Mouse (Mus musculus) CH12.LX (cell line): ENCODE measurements around the gene Abcd3. TPM values are rescaled to one million over a fixed set of nuclear protein-coding genes. Genes with fewer than 3 reads are reported as not detected.

Experiments
- DNase-seq: peaks from one replicate; pipeline ENCODE4 v3.0.0-alpha.2; 2013; ENCODE audit errors: extremely low read depth
- H3K27ac ChIP-seq: 2 replicates; pipeline ENCODE4 v1.5.1; 2012; ENCODE audit warnings: low read depth, mild to moderate bottlenecking, control low read depth, moderate library complexity; ENCODE audit not compliant: insufficient read depth
- H3K27me3 ChIP-seq: replicated peaks from 2 replicates; pipeline ENCODE3; 2012; ENCODE audit warnings: inconsistent platforms
- H3K36me3 ChIP-seq, 2 experiments: replicated peaks in 1 of 2; 2 replicates each; pipeline versions ENCODE3 to v1.6.1; 2012; ENCODE audit warnings: inconsistent platforms in 1 of 2, low read length in 1 of 2, mild to moderate bottlenecking in 1 of 2, mixed read lengths in 1 of 2, moderate library complexity in 1 of 2; ENCODE audit not compliant: control insufficient read depth in 1 of 2, insufficient read depth in 1 of 2
- H3K4me1 ChIP-seq, 2 experiments: 2 replicates each; pipeline ENCODE4 v1.6.1; 2012; ENCODE audit warnings: inconsistent platforms in 1 of 2, moderate library complexity in 1 of 2; ENCODE audit not compliant: insufficient read depth in 2 of 2, control insufficient read depth in 1 of 2
- H3K4me2 ChIP-seq: 2 replicates; pipeline ENCODE4 v1.6.1; 2012; ENCODE audit warnings: low read depth, mild to moderate bottlenecking, control low read depth; ENCODE audit not compliant: poor library complexity, insufficient read depth, severe bottlenecking
- H3K4me3 ChIP-seq, 3 experiments: fragments of 150-350 bp in 1 of 3; sonication (generic) in 1 of 3; replicated peaks in 1 of 3; 2 replicates each; pipeline versions ENCODE3 to v1.5.1; 2011 to 2012; ENCODE audit warnings: low read depth in 2 of 3, low read length in 2 of 3, mild to moderate bottlenecking in 2 of 3, moderate library complexity in 2 of 3, control low read depth in 1 of 3, improper control_type of control experiment in 1 of 3, inconsistent platforms in 1 of 3, mixed read lengths in 1 of 3; ENCODE audit not compliant: poor library complexity in 1 of 3
- H3K79me2 ChIP-seq: replicated peaks from 2 replicates; pipeline ENCODE4 v1.6.1; 2012; ENCODE audit warnings: mild to moderate bottlenecking, moderate library complexity; ENCODE audit not compliant: control insufficient read depth, poor library complexity, insufficient read depth, severe bottlenecking; ENCODE audit errors: extremely low read depth
- H3K9ac ChIP-seq: 2 replicates; pipeline ENCODE4 v1.6.1; 2012; ENCODE audit warnings: low read depth, mild to moderate bottlenecking, control low read depth, moderate library complexity; ENCODE audit not compliant: insufficient read depth
- H3K9me3 ChIP-seq: replicated peaks from 2 replicates; pipeline ENCODE3; 2012; ENCODE audit warnings: low read length, inconsistent platforms, mixed read lengths
- BHLHE40 ChIP-seq: IDR thresholded peaks from 2 replicates; pipeline ENCODE4 v1.6.1; 2011; ENCODE audit warnings: mild to moderate bottlenecking, low read depth, low read length, improper control_type of control experiment
- CHD1 ChIP-seq: IDR thresholded peaks from 2 replicates; pipeline ENCODE4 v1.6.1; 2012; ENCODE audit warnings: low read depth, low read length, improper control_type of control experiment, inconsistent platforms
- CHD2 ChIP-seq: IDR thresholded peaks from 2 replicates; pipeline ENCODE4 v1.6.1; 2011; ENCODE audit warnings: low read length, improper control_type of control experiment
- CTCF ChIP-seq, 2 experiments: IDR thresholded peaks in 1 of 2; conservative IDR thresholded peaks in 1 of 2; 2 replicates each; pipeline ENCODE4 v1.5.1; 2011 to 2012; ENCODE audit warnings: low read depth in 2 of 2, low read length in 2 of 2, improper control_type of control experiment in 1 of 2, inconsistent platforms in 1 of 2, mild to moderate bottlenecking in 1 of 2, moderate library complexity in 1 of 2
- ELF1 ChIP-seq: IDR thresholded peaks from 2 replicates; pipeline ENCODE4 v1.6.1; 2014; ENCODE audit warnings: low read depth, mild to moderate bottlenecking, inconsistent platforms, low read length, improper control_type of control experiment
- EP300 ChIP-seq: IDR thresholded peaks from 2 replicates; pipeline ENCODE4 v1.6.1; 2011; ENCODE audit warnings: low read length, improper control_type of control experiment
- ETS1 ChIP-seq: conservative IDR thresholded peaks from 2 replicates; pipeline ENCODE4 v1.6.1; 2012; ENCODE audit warnings: low read depth, mild to moderate bottlenecking, inconsistent platforms, low read length, improper control_type of control experiment, moderate library complexity
- IRF4 ChIP-seq: IDR thresholded peaks from 2 replicates; pipeline ENCODE4 v1.6.1; 2014; ENCODE audit warnings: low read depth, mild to moderate bottlenecking, inconsistent platforms, low read length, improper control_type of control experiment
- KAT2A ChIP-seq: IDR thresholded peaks from 2 replicates; pipeline ENCODE4 v1.6.1; 2012; ENCODE audit warnings: low read length, improper control_type of control experiment, inconsistent platforms; ENCODE audit not compliant: insufficient replicate concordance
- MAX ChIP-seq: IDR thresholded peaks from 2 replicates; pipeline ENCODE4 v1.6.1; 2011; ENCODE audit warnings: low read length, improper control_type of control experiment
- MXI1 ChIP-seq: IDR thresholded peaks from 2 replicates; pipeline ENCODE4 v1.6.1; 2011; ENCODE audit warnings: mild to moderate bottlenecking, low read depth, low read length, improper control_type of control experiment
- NELFE ChIP-seq: IDR thresholded peaks from 2 replicates; pipeline ENCODE4 v1.6.1; 2011; ENCODE audit warnings: low read depth, low read length, improper control_type of control experiment
- NRF1 ChIP-seq: IDR thresholded peaks from 2 replicates; pipeline ENCODE4 v1.6.1; 2014; ENCODE audit warnings: low read depth, mild to moderate bottlenecking, inconsistent platforms, low read length, improper control_type of control experiment, moderate library complexity
- POLR2A ChIP-seq: IDR thresholded peaks from 2 replicates; pipeline ENCODE4 v1.6.1; 2011; ENCODE audit warnings: low read depth, mild to moderate bottlenecking, improper control_type of control experiment, low read length
- POLR2AphosphoS2 ChIP-seq: IDR thresholded peaks from 2 replicates; pipeline ENCODE4 v1.6.1; 2011; ENCODE audit warnings: low read depth, low read length, improper control_type of control experiment
- RCOR1 ChIP-seq: conservative IDR thresholded peaks from 2 replicates; pipeline ENCODE4 v1.6.1; 2012; ENCODE audit warnings: low read depth, mild to moderate bottlenecking, inconsistent platforms, low read length, improper control_type of control experiment
- SMC3 ChIP-seq: IDR thresholded peaks from 2 replicates; pipeline ENCODE4 v1.6.1; 2011; ENCODE audit warnings: low read depth, low read length, improper control_type of control experiment
- TBP ChIP-seq: conservative IDR thresholded peaks from 2 replicates; pipeline ENCODE4 v1.6.1; 2011; ENCODE audit warnings: low read depth, low read length, improper control_type of control experiment
- TCF12 ChIP-seq: IDR thresholded peaks from 2 replicates; pipeline ENCODE4 v1.6.1; 2014; ENCODE audit warnings: low read depth, mild to moderate bottlenecking, inconsistent platforms, low read length, improper control_type of control experiment
- USF1 ChIP-seq: IDR thresholded peaks from 2 replicates; pipeline ENCODE4 v1.6.1; 2014; ENCODE audit warnings: low read depth, mild to moderate bottlenecking, inconsistent platforms, low read length, improper control_type of control experiment
- USF2 ChIP-seq: conservative IDR thresholded peaks from 2 replicates; pipeline ENCODE4 v1.6.1; 2011; ENCODE audit warnings: low read depth, low read length, improper control_type of control experiment
- ZMIZ1 ChIP-seq: IDR thresholded peaks from 2 replicates; pipeline ENCODE4 v1.6.1; 2012; ENCODE audit warnings: low read depth, mild to moderate bottlenecking, inconsistent platforms, low read length, improper control_type of control experiment
- ZNF384 ChIP-seq: IDR thresholded peaks from 2 replicates; pipeline ENCODE4 v1.6.1; 2012; ENCODE audit warnings: low read depth, low read length, improper control_type of control experiment, inconsistent platforms
- dilution Hi-C: fragments of 300-500 bp; cut with MboI; formaldehyde crosslinking; loops from 2 replicates; pipeline ENCODE4 v1.14.3; 2020; ENCODE audit warnings: low sequenced_read_pairs; ENCODE audit not compliant: extremely low pct_unique_long_range_greater_than_20kb, extremely low pct_ligation_motif_present
- in situ Hi-C: fragments of 300-500 bp; cut with MboI; formaldehyde crosslinking; loops from 3 replicates; pipeline ENCODE4 v1.14.3; 2019; ENCODE audit warnings: low sequenced_read_pairs, low pct_ligation_motif_present, low pct_unique_long_range_greater_than_20kb, mixed read lengths
- polyA plus RNA-seq: library from polyadenylated mRNA; unstranded; fragments of >175 nt; gene quantifications from 2 replicates; pipeline ENCODE4 v1.2.1, GENCODE M21; 2012; ENCODE audit warnings: low read depth; ENCODE audit not compliant: insufficient read length
- total RNA-seq, 2 experiments: library from RNA; depleted of rRNA; stranded (reverse); fragments of 300-350 nt in 1 of 2; fragments of >200 nt in 1 of 2; gene quantifications; 2 replicates each; pipeline ENCODE4 v1.2.3; 2012 to 2014

The Abcd3 gene
- total and polyA plus RNA-seq, 3 experiments, result 53.5 to 65.9 (median 53.8) TPM

DNA sequence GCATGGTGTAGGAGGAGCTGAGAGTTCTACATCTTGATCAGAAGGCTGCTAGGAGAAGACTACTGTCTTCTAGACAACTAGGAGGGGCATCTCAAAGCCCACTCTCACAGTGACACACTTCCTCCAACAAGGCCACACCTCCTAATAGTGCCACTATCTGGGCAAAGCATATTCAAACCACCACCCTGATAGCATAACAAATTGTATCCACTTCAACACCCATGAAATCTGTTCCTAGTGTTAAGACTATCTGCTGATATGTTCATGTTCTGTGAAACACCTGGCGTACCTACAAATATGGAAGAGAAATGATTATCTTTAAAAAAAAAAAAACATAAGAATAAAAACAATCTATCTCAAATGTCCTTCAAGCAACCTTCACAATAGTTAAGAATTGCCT, 9.2 kb upstream of the Abcd3 start:
- Histone ChIP-seq H3K27me3 (no peaks in the 10 kb centered on the region), H3K4me3 (no peak overlapping the region), H3K4me2 (no peak overlapping the region), H3K79me2 (no peaks in the 10 kb centered on the region), H3K9me3 (peaks cover 6% of the 10 kb centered on the region), H3K27ac (no peak overlapping the region), H3K9ac (no peak overlapping the region), H3K4me1 (peaks cover 3 to 12% of the 10 kb centered on the region in 2 experiments; a peak in 1 of 4 replicates), H3K36me3 (no peaks in the 10 kb centered on the region)
- dilution Hi-C loops (no loop called here), in situ Hi-C loops (no loop called here)
- TF ChIP-seq ETS1 (no peak), CTCF (conservative IDR thresholded peaks at IDR 0.05 in 1 of 2, IDR thresholded peaks at IDR 0.05 in 1 of 2; ENCODE audit: low read depth in 2 of 2, low read length in 2 of 2) (no peak), USF2 (no peak), KAT2A (no peak), POLR2AphosphoS2 (no peak), CHD1 (no peak), ELF1 (no peak), POLR2A (no peak), EP300 (no peak), TCF12 (no peak), NELFE (no peak), SMC3 (no peak)
- DNase-seq, result no peak

DNA sequence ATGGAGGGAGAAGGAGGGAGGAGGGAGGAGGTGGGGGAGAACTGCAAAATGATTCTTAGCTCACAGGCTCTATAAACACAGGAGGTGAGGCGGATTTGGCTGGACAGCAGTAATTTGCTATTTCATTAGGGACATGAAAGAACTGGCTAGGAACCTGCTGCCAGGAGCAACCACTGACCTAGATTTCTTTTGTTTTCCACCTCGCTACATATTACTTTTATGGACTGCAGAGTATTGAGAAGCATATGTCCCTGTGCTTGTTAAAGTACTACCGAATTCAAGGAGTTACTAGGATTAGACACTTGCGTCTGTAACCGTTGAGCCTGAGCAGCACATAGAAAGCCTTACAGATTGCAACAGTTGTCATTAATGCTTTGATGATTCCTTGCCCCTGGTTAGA, 7.5 kb upstream of the Abcd3 start:
- no peak for DNase-seq
- Histone ChIP-seq H3K4me2 (no peak overlapping the region), H3K4me3 (no peak overlapping the region), H3K36me3 (no peaks in the 10 kb centered on the region), H3K4me1 (peaks cover 3 to 23% of the 10 kb centered on the region in 2 experiments; a peak in 1 of 4 replicates), H3K9me3 (peaks cover 2% of the 10 kb centered on the region), H3K27ac (no peak overlapping the region)
- in situ Hi-C loops, result no loop called here
- no peak for TF ChIP-seq CTCF (conservative IDR thresholded peaks at IDR 0.05 in 1 of 2, IDR thresholded peaks at IDR 0.05 in 1 of 2; ENCODE audit: low read depth in 2 of 2, low read length in 2 of 2)
- no peak for TF ChIP-seq CHD2
- no peak for TF ChIP-seq POLR2A
- no peak for TF ChIP-seq USF1
- no peak for TF ChIP-seq TBP
- no peak for TF ChIP-seq IRF4
- no peak for TF ChIP-seq NRF1
- TF ChIP-seq MAX, result no peak
- TF ChIP-seq KAT2A, result no peak
- no peak for TF ChIP-seq ZNF384
- no peak for TF ChIP-seq MXI1
- TF ChIP-seq BHLHE40, result no peak
- TF ChIP-seq RCOR1, result no peak
- no peak for TF ChIP-seq ZMIZ1
- TF ChIP-seq, all 38 proteins: peak for 0
- Histone ChIP-seq H3K79me2 (no peaks in the 10 kb centered on the region), H3K9ac (no peak overlapping the region), H3K27me3 (no peaks in the 10 kb centered on the region)
- dilution Hi-C loops, result no loop called here
